Comparison of ENCODE assay signal across 9 mouse cellular contexts in the genomic region with DNA sequence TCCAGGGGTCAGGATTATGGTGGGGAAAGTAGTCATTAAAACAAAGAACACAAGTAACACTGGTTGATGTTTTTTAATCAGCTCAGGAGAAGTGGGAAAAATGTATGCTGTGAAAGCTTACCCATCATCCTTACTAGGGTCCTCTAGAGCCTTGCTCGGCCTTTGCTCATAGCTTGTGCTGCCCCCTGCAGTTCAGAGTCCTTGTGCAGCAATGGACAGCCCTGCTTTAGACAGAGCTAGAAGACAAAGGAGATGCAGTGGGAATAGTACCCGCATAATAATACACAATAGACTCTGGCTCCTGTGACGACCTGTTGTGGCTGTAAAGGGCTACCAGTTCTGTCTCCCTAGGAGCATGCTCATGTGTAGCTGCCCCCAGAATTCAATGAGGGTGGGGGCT.
DNase-seq lines count a peak whose midpoint lies in the region; ATAC-seq and TF ChIP-seq lines count a peak whose summit lies in the region.
"Had no signal": no experiment of that assay in that cellular context is flagged by ENCODE, and none has a peak within 500 bp of the region (broad histone marks: within the 10 kb centered on the region; RNA-seq: fewer than 3 reads in every experiment).

No protein-coding gene starts in this region.

- H3K9me3 ChIP-seq in liver, embryonic 12.5 days (replicated peaks) = no peaks in the 10 kb centered on the region
- H3K9me3 ChIP-seq in forebrain, embryonic 11.5 days (ENCODE audit: control insufficient read depth, low read length) = no peaks in the 10 kb centered on the region
- no peaks in the 10 kb centered on the region for H3K9me3 ChIP-seq in midbrain, embryonic 13.5 days
- H3K9me3 ChIP-seq: liver, embryonic 15.5 days had no signal

- H3K27me3 ChIP-seq in liver, adult 2 months (ENCODE audit: control insufficient read depth, insufficient read depth, low read length) = no peaks in the 10 kb centered on the region
- no peaks in the 10 kb centered on the region for H3K27me3 ChIP-seq in liver, embryonic 12.5 days (replicated peaks)
- H3K27me3 ChIP-seq in forebrain, embryonic 11.5 days (ENCODE audit: control insufficient read depth, insufficient read depth, low read length) = no peaks in the 10 kb centered on the region
- H3K27me3 ChIP-seq in midbrain, embryonic 13.5 days = no peaks in the 10 kb centered on the region
- H3K27me3 ChIP-seq: liver, embryonic 15.5 days had no signal

- no peak for TF ChIP-seq POLR2A in liver, adult 2 months (IDR thresholded peaks at IDR 0.05; ENCODE audit: extremely low read depth, insufficient read depth, low read length)

- TF ChIP-seq CTCF in liver, adult 2 months (IDR thresholded peaks at IDR 0.05; ENCODE audit: low read depth, low read length) = peak; percentile 54

- H3K4me1 ChIP-seq in liver, adult 2 months (ENCODE audit: control insufficient read depth, insufficient read depth, low read length) = no peaks in the 10 kb centered on the region
- no peaks in the 10 kb centered on the region for H3K4me1 ChIP-seq in liver, embryonic 12.5 days
- no peaks in the 10 kb centered on the region for H3K4me1 ChIP-seq in forebrain, embryonic 11.5 days (replicated peaks; ENCODE audit: control insufficient read depth, insufficient read depth, low read length)
- H3K4me1 ChIP-seq in midbrain, embryonic 13.5 days (replicated peaks) = no peaks in the 10 kb centered on the region
- H3K4me1 ChIP-seq: liver, embryonic 15.5 days had no signal

- no peak overlapping the region for H3K9ac ChIP-seq in liver, adult 2 months (ENCODE audit: low read depth, low read length)
- no peak overlapping the region for H3K9ac ChIP-seq in liver, embryonic 12.5 days
- no peak overlapping the region for H3K9ac ChIP-seq in forebrain, embryonic 11.5 days (ENCODE audit: low read length)
- H3K9ac ChIP-seq in midbrain, embryonic 13.5 days (replicated peaks) = no peak overlapping the region
- H3K9ac ChIP-seq: liver, embryonic 15.5 days had no signal

- peak; percentile 2 for DNase-seq in liver, adult 2 months (ENCODE audit: extremely low read depth, low read depth, low spot score)
- DNase-seq in adrenal gland, adult 2 months = peak; percentile 22
- peak; percentile 69 for DNase-seq in forebrain, embryonic 11.5 days (ENCODE audit: low spot score)
- peak; percentile 26 for DNase-seq in kidney, postnatal 14 days
- DNase-seq in spleen, postnatal 14 days (ENCODE audit: low spot score in 2 of 2) = no peak

- no peaks in the 10 kb centered on the region for H3K79me2 ChIP-seq in liver, adult 2 months (ENCODE audit: control insufficient read depth, insufficient read depth, low read length)

- no peak overlapping the region for H3K4me2 ChIP-seq in liver, embryonic 12.5 days
- H3K4me2 ChIP-seq in forebrain, embryonic 11.5 days (ENCODE audit: low read depth, low read length, severe bottlenecking) = no peak overlapping the region
- no peak overlapping the region for H3K4me2 ChIP-seq in midbrain, embryonic 13.5 days (replicated peaks)
- H3K4me2 ChIP-seq: liver, embryonic 15.5 days had no signal

- 31% methylated on average over 3 of the region's 3 CpGs for WGBS in liver, adult 2 months
- 24% methylated on average over 3 of the region's 3 CpGs for WGBS in liver, embryonic 12.5 days (ENCODE audit: insufficient replicate concordance)
- 36% methylated on average over 3 of the region's 3 CpGs for WGBS in forebrain, embryonic 11.5 days
- WGBS in midbrain, embryonic 13.5 days = 25% methylated on average over 3 of the region's 3 CpGs

- no peak for ATAC-seq in liver, embryonic 12.5 days
- ATAC-seq in forebrain, embryonic 11.5 days (replicated peaks; ENCODE audit: low FRiP score) = peak; percentile 77
- peak; percentile 79 for ATAC-seq in midbrain, embryonic 13.5 days

- H3K27ac ChIP-seq in liver, adult 2 months (replicated peaks; ENCODE audit: insufficient read depth, low read depth, low read length) = no peak overlapping the region
- H3K27ac ChIP-seq in liver, embryonic 12.5 days = no peak overlapping the region
- H3K27ac ChIP-seq in forebrain, embryonic 11.5 days (ENCODE audit: low read depth, low read length) = no peak overlapping the region
- H3K27ac ChIP-seq in midbrain, embryonic 13.5 days = no peak overlapping the region
- H3K27ac ChIP-seq: liver, embryonic 15.5 days had no signal

- H3K36me3 ChIP-seq in liver, adult 2 months (ENCODE audit: control insufficient read depth, insufficient read depth, low read length) = no peaks in the 10 kb centered on the region
- H3K36me3 ChIP-seq in liver, embryonic 12.5 days = no peaks in the 10 kb centered on the region
- no peaks in the 10 kb centered on the region for H3K36me3 ChIP-seq in forebrain, embryonic 11.5 days (ENCODE audit: control insufficient read depth, insufficient read depth, low read length)
- no peaks in the 10 kb centered on the region for H3K36me3 ChIP-seq in midbrain, embryonic 13.5 days
- H3K36me3 ChIP-seq: liver, embryonic 15.5 days had no signal

- H3K4me3 ChIP-seq in liver, adult 2 months (ENCODE audit: insufficient read depth, low read depth, low read length) = no peak overlapping the region
- no peak overlapping the region for H3K4me3 ChIP-seq in liver, embryonic 12.5 days
- no peak overlapping the region for H3K4me3 ChIP-seq in forebrain, embryonic 11.5 days (ENCODE audit: low read depth, low read length)
- no peak overlapping the region for H3K4me3 ChIP-seq in midbrain, embryonic 13.5 days (replicated peaks)
- H3K4me3 ChIP-seq: erythroblast, embryonic 14.5 days; liver, embryonic 15.5 days had no signal

Comparison
In these comparisons a context has a peak if more than half of its experiments do, and no peak if none do; other contexts are left out.
1. DNase-seq: peak in liver, adult 2 months (single experiment), adrenal gland, adult 2 months (single experiment), forebrain, embryonic 11.5 days (single experiment) and kidney, postnatal 14 days (single experiment); none in spleen, postnatal 14 days (0 of 2).